Mouse (Mus musculus): ENCODE results near the gene H60b. TPM values are rescaled to one million over a fixed set of nuclear protein-coding genes. Genes with fewer than 3 reads are reported as not detected.
"Not testable (repeated sequence)": the region's sequence is repeated elsewhere in the genome, so short reads cannot be mapped to it uniquely, and the experiment has no call there.

Gene H60b
- total RNA-seq (2014; rRNA removed) (not detected in 2 replicates), polyA plus RNA-seq (2015; fragmentation: Nextera tagmentation; extraction: Ambion mirVana) (0.44 and 0.64 TPM in 2 replicates)

- Histone ChIP-seq H3K4me3 (ENCODE audit: low read length) (peak within 1 kb of the TSS; percentile 25), H3K27me3 (ENCODE audit: insufficient read depth, low read length) (peaks cover 56% of the 10 kb centered on the region), H3K4me2 (ENCODE audit: low read depth, low read length) (peak within 1 kb of the TSS; percentile 46; the same call in 1 of the 2 replicates)
- H3K36me3 ChIP-seq (ENCODE audit: insufficient read depth, low read length); H3K27ac ChIP-seq; H3K9ac ChIP-seq (replicated peaks; ENCODE audit: low read length); H3K4me1 ChIP-seq (ENCODE audit: insufficient read depth, low read length); H3K9me3 ChIP-seq (ENCODE audit: low read length): not testable (repeated sequence)
- WGBS, result under 1% methylated on average over 47 of the region's 48 CpGs
- peak; percentile 78 for ATAC-seq
- DNase-seq (ENCODE audit: low spot score), result peak; percentile 55
These were observed at the start of gene H60b, which contains the start of gene Raet1e for GRCm38 (mm10) chr10:22158310-22158999. Gene H60b (plus strand): TSS chr10:22158586. Gene Raet1e (plus strand): TSS chr10:22158569.

GRCm38 (mm10) chr10:22140665-22141280 is 17.6 kb upstream of the H60b start:
- peak overlapping the region; percentile 35; the same call in 1 of the 2 replicates for H3K9ac ChIP-seq (replicated peaks; ENCODE audit: low read length)
- H3K36me3 ChIP-seq (ENCODE audit: insufficient read depth, low read length), result no peaks in the 10 kb centered on the region
- peak; percentile 82 for TF ChIP-seq CTCF (IDR thresholded peaks at IDR 0.05; ENCODE audit: low read depth)
- H3K4me3 ChIP-seq (ENCODE audit: low read length), result peak overlapping the region; percentile 40
- no peaks in the 10 kb centered on the region for H3K27me3 ChIP-seq (ENCODE audit: insufficient read depth, low read length)
- H3K9me3 ChIP-seq (ENCODE audit: low read length), result no peaks in the 10 kb centered on the region
- H3K4me1 ChIP-seq (ENCODE audit: insufficient read depth, low read length), result no peaks in the 10 kb centered on the region
- ATAC-seq (peak; percentile 80), DNase-seq (ENCODE audit: low spot score) (peak; percentile 81)
- WGBS, result under 1% methylated on average over 19 of the region's 19 CpGs
- peak overlapping the region; percentile 71 for H3K4me2 ChIP-seq (ENCODE audit: low read depth, low read length)
- no peak overlapping the region for H3K27ac ChIP-seq

GRCm38 (mm10) chr10:22142194-22142593 is 16.2 kb upstream of the H60b start:
- H3K4me1 ChIP-seq (ENCODE audit: insufficient read depth, low read length); H3K36me3 ChIP-seq (ENCODE audit: insufficient read depth, low read length); H3K4me3 ChIP-seq (ENCODE audit: low read length); H3K9me3 ChIP-seq (ENCODE audit: low read length); H3K27ac ChIP-seq; ATAC-seq; H3K27me3 ChIP-seq (ENCODE audit: insufficient read depth, low read length); H3K9ac ChIP-seq (replicated peaks; ENCODE audit: low read length); H3K4me2 ChIP-seq (ENCODE audit: low read depth, low read length): not testable (repeated sequence)
- 87% methylated on average over 1 of the region's 1 CpGs for WGBS
- peak; percentile 67 for DNase-seq (ENCODE audit: low spot score)

- Histone ChIP-seq H3K4me2 (ENCODE audit: low read depth, low read length) (no peak overlapping the region), H3K27me3 (ENCODE audit: insufficient read depth, low read length) (no peaks in the 10 kb centered on the region)
- WGBS, result 84% methylated on average over 5 of the region's 5 CpGs
These were observed 15.5 kb upstream of the H60b start for GRCm38 (mm10) chr10:22142926-22143325.

GRCm38 (mm10) chr10:22148441-22149072 is 9.8 kb upstream of the H60b start:
- Histone ChIP-seq H3K4me1 (ENCODE audit: insufficient read depth, low read length) (no peaks in the 10 kb centered on the region), H3K9me3 (ENCODE audit: low read length) (no peaks in the 10 kb centered on the region), H3K27me3 (ENCODE audit: insufficient read depth, low read length) (peaks cover 15% of the 10 kb centered on the region), H3K36me3 (ENCODE audit: insufficient read depth, low read length) (no peaks in the 10 kb centered on the region), H3K27ac (no peak overlapping the region), H3K4me2 (ENCODE audit: low read depth, low read length) (peak overlapping the region; percentile 85), H3K4me3 (ENCODE audit: low read length) (peak overlapping the region; percentile 52), H3K9ac (replicated peaks; ENCODE audit: low read length) (peak overlapping the region; percentile 44; the same call in 1 of the 2 replicates)
- DNase-seq (ENCODE audit: low spot score) (peak; percentile 65), ATAC-seq (peak; percentile 79)
- WGBS, result 1% methylated on average over 40 of the region's 50 CpGs
- peak; percentile 62 for TF ChIP-seq CTCF (IDR thresholded peaks at IDR 0.05; ENCODE audit: low read depth)

More at GRCm38 (mm10) chr10:22142926-22143325, 15.5 kb upstream of the H60b start:
- no peak overlapping the region for H3K27ac ChIP-seq
- no peak for ATAC-seq
- no peaks in the 10 kb centered on the region for H3K4me1 ChIP-seq (ENCODE audit: insufficient read depth, low read length)
- no peaks in the 10 kb centered on the region for H3K36me3 ChIP-seq (ENCODE audit: insufficient read depth, low read length)
- no peak for TF ChIP-seq CTCF (IDR thresholded peaks at IDR 0.05; ENCODE audit: low read depth)
- H3K9me3 ChIP-seq (ENCODE audit: low read length), result no peaks in the 10 kb centered on the region
- no peak overlapping the region for H3K9ac ChIP-seq (replicated peaks; ENCODE audit: low read length)
- H3K4me3 ChIP-seq (ENCODE audit: low read length), result no peak overlapping the region
- DNase-seq (ENCODE audit: low spot score), result no peak

GRCm38 (mm10) chr10:22149073-22149690 is 9.2 kb upstream of the H60b start, which contains the start of gene E030030I06Rik:
Gene E030030I06Rik (minus strand): TSS chr10:22149270.
- Histone ChIP-seq H3K9me3 (ENCODE audit: low read length) (no peaks in the 10 kb centered on the region), H3K27me3 (ENCODE audit: insufficient read depth, low read length) (peaks cover 15% of the 10 kb centered on the region), H3K36me3 (ENCODE audit: insufficient read depth, low read length) (no peaks in the 10 kb centered on the region), H3K9ac (replicated peaks; ENCODE audit: low read length) (peak within 1 kb of the TSS; percentile 44; the same call in 1 of the 2 replicates), H3K4me1 (ENCODE audit: insufficient read depth, low read length) (no peaks in the 10 kb centered on the region), H3K27ac (no peak within 1 kb of the TSS), H3K4me2 (ENCODE audit: low read depth, low read length) (peak within 1 kb of the TSS; percentile 85), H3K4me3 (ENCODE audit: low read length) (peak within 1 kb of the TSS; percentile 52)
- TF ChIP-seq CTCF (IDR thresholded peaks at IDR 0.05; ENCODE audit: low read depth), result no peak
- ATAC-seq, result 0 out of 2 replicates have a peak, but pooled peaks have one; percentile 27
- DNase-seq (ENCODE audit: low spot score), result no peak
- under 1% methylated on average over 36 of the region's 37 CpGs for WGBS
